24 mouse cellular contexts compared by ENCODE assay signal in the genomic region with DNA sequence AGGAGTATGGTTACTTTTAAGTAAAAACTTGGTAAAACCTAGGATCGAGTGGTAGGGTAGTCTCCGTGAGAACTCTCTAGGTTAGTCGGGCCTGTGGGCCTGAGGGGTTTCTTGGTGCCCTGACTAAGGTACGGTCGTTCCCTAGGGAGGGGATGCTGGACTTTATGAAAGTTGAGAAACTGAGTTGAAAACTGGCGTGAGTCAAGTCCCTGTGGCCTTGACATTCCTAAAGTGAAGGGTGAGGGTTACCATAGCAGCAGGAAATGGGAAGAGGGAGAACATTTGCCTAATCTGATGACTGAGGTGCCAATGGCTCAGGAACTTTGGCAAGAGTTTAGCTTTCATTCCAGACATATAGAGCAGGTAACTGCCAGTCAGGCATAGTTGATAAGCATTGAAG.
"Had no signal": no experiment of that assay in that cellular context is flagged by ENCODE, and none has a peak within 500 bp of the region (broad histone marks: within the 10 kb centered on the region; RNA-seq: fewer than 3 reads in every experiment).

No protein-coding gene starts in this region.

- H3K27me3 ChIP-seq: heart, embryonic 13.5 days; heart, embryonic 15.5 days; hindbrain, embryonic 13.5 days; hindbrain, embryonic 15.5 days; limb, embryonic 12.5 days; liver, embryonic 13.5 days; liver, embryonic 15.5 days had no signal

- H3K36me3 ChIP-seq: heart, embryonic 13.5 days; heart, embryonic 15.5 days; hindbrain, embryonic 13.5 days; hindbrain, embryonic 15.5 days; limb, embryonic 10.5 days; limb, embryonic 12.5 days; liver, embryonic 13.5 days; liver, embryonic 15.5 days had no signal

- H3K27ac ChIP-seq: heart, adult 2 months; heart, embryonic 13.5 days; heart, embryonic 15.5 days; hindbrain, embryonic 13.5 days; hindbrain, embryonic 15.5 days; hindbrain, postnatal 0 days; layer of hippocampus, adult 2 months; left cerebral cortex, adult 2 months; limb, embryonic 10.5 days; limb, embryonic 12.5 days; liver, embryonic 13.5 days; liver, embryonic 15.5 days had no signal

- DNase-seq: gastrocnemius, postnatal 14 days; gastrocnemius, postnatal 36 days; heart, adult 11 months; heart, adult 2 months; heart, postnatal 14 days; heart, postnatal 36 days; kidney, adult 18-20 months; kidney, adult 8-10 months; kidney, postnatal 10 days; kidney, postnatal 25 days; kidney, postnatal 4 days; liver; liver, embryonic 13.5 days; liver, postnatal 0 days had no signal

- H3K9me3 ChIP-seq: heart, embryonic 13.5 days; heart, embryonic 15.5 days; hindbrain, embryonic 13.5 days; hindbrain, embryonic 15.5 days; limb, embryonic 10.5 days; limb, embryonic 12.5 days; liver, embryonic 13.5 days; liver, embryonic 15.5 days had no signal

- H3K4me1 ChIP-seq: heart, embryonic 13.5 days; heart, embryonic 15.5 days; hindbrain, embryonic 13.5 days; hindbrain, embryonic 15.5 days; liver, embryonic 13.5 days; liver, embryonic 15.5 days had no signal

- H3K4me3 ChIP-seq: heart, adult 2 months; heart, embryonic 13.5 days; heart, embryonic 15.5 days; hindbrain, embryonic 13.5 days; hindbrain, embryonic 15.5 days; layer of hippocampus, adult 2 months; left cerebral cortex, adult 2 months; limb, embryonic 10.5 days; limb, embryonic 12.5 days; liver, embryonic 13.5 days; liver, embryonic 15.5 days had no signal
